Mouse (Mus musculus) testis, adult 2 months (tissue): ENCODE measurements at regions not wholly inside any gene's neighbourhood (a gene's known extent, or its start where the extent isn't known, plus 50 kb on each side); places are given as distances from the start of the nearest gene placed in this dataset.

ENCODE experiments used
- CTCF ChIP-seq: fragments of 200-500 bp; IDR thresholded peaks from 2 replicates; pipeline ENCODE4 v1.5.1; 2012; ENCODE audit warnings: low read depth, mild to moderate bottlenecking, inconsistent platforms, low read length, moderate library complexity; ENCODE audit not compliant: control insufficient read depth, insufficient read depth, insufficient replicate concordance
- POLR2A ChIP-seq: fragments of 200-500 bp; IDR thresholded peaks from 2 replicates; pipeline ENCODE4 v1.6.1; 2012; ENCODE audit warnings: low read depth, mild to moderate bottlenecking, inconsistent platforms, low read length, moderate library complexity; ENCODE audit not compliant: control insufficient read depth

DNA sequence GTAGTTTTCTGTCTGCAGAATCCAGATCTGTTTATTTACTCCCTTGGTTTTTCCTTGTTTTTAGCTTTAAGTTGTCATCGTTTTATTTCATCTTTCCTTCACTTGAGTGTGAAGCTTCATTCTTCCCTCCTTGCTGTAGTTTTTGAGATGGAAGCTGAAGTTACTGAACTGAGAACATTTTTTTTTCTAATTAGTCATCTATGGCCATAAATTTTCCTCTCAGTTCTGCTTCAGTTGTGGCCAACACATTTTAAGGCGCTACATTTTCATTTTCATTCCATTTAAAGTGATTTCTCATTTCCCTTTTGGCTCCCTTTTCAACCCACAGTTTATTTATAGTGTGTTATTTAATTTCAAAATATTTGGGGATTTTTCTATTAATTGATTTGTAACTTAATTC is 340.5 kb downstream of the Pros1 start:
- TF ChIP-seq POLR2A (no peak), CTCF (no peak)
